Comparison of ENCODE assay signal across 7 mouse cellular contexts in the genomic region with DNA sequence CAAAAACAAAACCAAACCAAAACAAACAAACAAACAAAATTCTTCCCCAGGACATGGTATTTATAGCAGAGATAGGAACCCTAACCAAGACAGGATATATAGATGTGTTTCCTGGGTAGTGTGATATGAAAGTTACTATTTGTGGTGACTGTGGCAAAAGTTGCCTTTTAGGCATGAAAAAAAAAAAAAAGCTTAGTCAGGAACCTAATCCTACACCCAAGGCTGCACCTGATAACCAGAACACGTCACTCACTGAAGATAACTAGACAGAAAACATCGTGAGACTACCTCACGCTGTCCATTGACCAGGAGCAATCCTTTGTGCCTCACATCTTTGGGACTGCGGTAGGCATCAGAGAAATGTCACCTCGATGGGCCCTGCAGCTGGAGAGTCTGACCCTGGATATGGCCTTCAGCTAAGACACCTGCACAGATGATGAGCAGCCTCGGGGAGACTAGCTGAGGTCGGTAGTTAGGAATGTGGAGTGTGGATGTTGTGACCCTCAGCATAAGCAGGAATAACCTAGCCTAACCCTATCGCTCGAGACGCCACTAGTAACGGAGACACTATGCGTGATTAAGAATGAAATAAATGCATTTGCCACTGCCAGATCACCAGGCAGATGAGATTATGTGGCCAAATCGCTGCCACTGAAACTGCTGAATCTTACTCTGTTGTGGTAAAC. TPM values are rescaled to one million over a fixed set of nuclear protein-coding genes. Genes with fewer than 3 reads are reported as not detected.
DNase-seq lines count a peak whose midpoint lies in the region; ATAC-seq and TF ChIP-seq lines count a peak whose summit lies in the region.

Oasl2 (plus strand) TSS at position 249 of the 686 bp plus-strand sequence.

- no peak for ATAC-seq in midbrain, embryonic 13.5 days
- ATAC-seq in embryonic facial prominence, embryonic 12.5 days (ENCODE audit: insufficient number of reproducible peaks, insufficient read depth, low FRiP score, low TSS enrichment) = no peak
- no peak for ATAC-seq in hindbrain, embryonic 15.5 days (ENCODE audit: low FRiP score, low read depth)
- ATAC-seq in midbrain, postnatal 0 days (ENCODE audit: low FRiP score) = no peak

- no peak within 1 kb of the TSS for H3K4me2 ChIP-seq in midbrain, embryonic 13.5 days (replicated peaks)
- H3K4me2 ChIP-seq in embryonic facial prominence, embryonic 12.5 days (replicated peaks) = peak within 1 kb of the TSS; percentile 33
- peak within 1 kb of the TSS; percentile 20; the same call in 1 of the 2 replicates for H3K4me2 ChIP-seq in hindbrain, embryonic 15.5 days
- H3K4me2 ChIP-seq in midbrain, postnatal 0 days (ENCODE audit: low read depth, low read length, poor library complexity, severe bottlenecking) = peak within 1 kb of the TSS; percentile 28

- no peaks in the 10 kb centered on the region for H3K36me3 ChIP-seq in midbrain, embryonic 10.5 days
- H3K36me3 ChIP-seq in midbrain, embryonic 13.5 days = no peaks in the 10 kb centered on the region
- no peaks in the 10 kb centered on the region for H3K36me3 ChIP-seq in embryonic facial prominence, embryonic 12.5 days
- H3K36me3 ChIP-seq in hindbrain, embryonic 15.5 days = no peaks in the 10 kb centered on the region
- no peaks in the 10 kb centered on the region for H3K36me3 ChIP-seq in midbrain, postnatal 0 days (ENCODE audit: insufficient read depth, low read length)

- H3K4me3 ChIP-seq in midbrain, embryonic 10.5 days = 0 out of 2 replicates have a peak within 1 kb of the TSS, but pooled peaks have one; percentile 1
- no peak within 1 kb of the TSS for H3K4me3 ChIP-seq in midbrain, embryonic 13.5 days (replicated peaks)
- H3K4me3 ChIP-seq in embryonic facial prominence, embryonic 12.5 days = 0 out of 2 replicates have a peak within 1 kb of the TSS, but pooled peaks have one; percentile 9
- no peak within 1 kb of the TSS for H3K4me3 ChIP-seq in hindbrain, embryonic 15.5 days
- no peak within 1 kb of the TSS for H3K4me3 ChIP-seq in midbrain, postnatal 0 days (ENCODE audit: low read depth, low read length)

- no peak for TF ChIP-seq CTCF in midbrain, postnatal 0 days (IDR thresholded peaks at IDR 0.05)

- WGBS in midbrain, embryonic 10.5 days = 66% methylated on average over 13 of the region's 13 CpGs
- WGBS in midbrain, embryonic 13.5 days = 69% methylated on average over 13 of the region's 13 CpGs
- 61% methylated on average over 13 of the region's 13 CpGs for WGBS in embryonic facial prominence, embryonic 12.5 days
- 70% methylated on average over 13 of the region's 13 CpGs for WGBS in hindbrain, embryonic 15.5 days
- WGBS in midbrain, postnatal 0 days = 62% methylated on average over 13 of the region's 13 CpGs

- no peaks in the 10 kb centered on the region for H3K27me3 ChIP-seq in midbrain, embryonic 10.5 days (ENCODE audit: low read depth, poor library complexity, severe bottlenecking)
- no peaks in the 10 kb centered on the region for H3K27me3 ChIP-seq in midbrain, embryonic 13.5 days
- no peaks in the 10 kb centered on the region for H3K27me3 ChIP-seq in embryonic facial prominence, embryonic 12.5 days
- no peaks in the 10 kb centered on the region for H3K27me3 ChIP-seq in hindbrain, embryonic 15.5 days
- H3K27me3 ChIP-seq in midbrain, postnatal 0 days (ENCODE audit: insufficient read depth, low read length) = no peaks in the 10 kb centered on the region

- H3K27ac ChIP-seq in midbrain, embryonic 10.5 days (replicated peaks) = peak within 1 kb of the TSS; percentile 42; the same call in 1 of the 2 replicates
- no peak within 1 kb of the TSS for H3K27ac ChIP-seq in midbrain, embryonic 13.5 days
- 0 out of 2 replicates have a peak within 1 kb of the TSS, but pooled peaks have one; percentile 23 for H3K27ac ChIP-seq in embryonic facial prominence, embryonic 12.5 days
- H3K27ac ChIP-seq in hindbrain, embryonic 15.5 days (replicated peaks) = no peak within 1 kb of the TSS
- no peak within 1 kb of the TSS for H3K27ac ChIP-seq in midbrain, postnatal 0 days (ENCODE audit: low read depth, low read length)

- no peak within 1 kb of the TSS for H3K9ac ChIP-seq in midbrain, embryonic 13.5 days (replicated peaks)
- no peak within 1 kb of the TSS for H3K9ac ChIP-seq in embryonic facial prominence, embryonic 12.5 days
- H3K9ac ChIP-seq in hindbrain, embryonic 15.5 days = no peak within 1 kb of the TSS
- no peak within 1 kb of the TSS for H3K9ac ChIP-seq in midbrain, postnatal 0 days (replicated peaks; ENCODE audit: low read length, poor library complexity, severe bottlenecking)

- H3K4me1 ChIP-seq in midbrain, embryonic 10.5 days = peaks cover 11% of the 10 kb centered on the region
- H3K4me1 ChIP-seq in midbrain, embryonic 13.5 days (replicated peaks) = 0 out of 2 replicates have a peak, but pooled peaks cover 6% of the 10 kb centered on the region
- H3K4me1 ChIP-seq in embryonic facial prominence, embryonic 12.5 days = peaks cover 10% of the 10 kb centered on the region
- no peaks in the 10 kb centered on the region for H3K4me1 ChIP-seq in hindbrain, embryonic 15.5 days (replicated peaks)
- H3K4me1 ChIP-seq in midbrain, postnatal 0 days (ENCODE audit: insufficient read depth, low read length) = no peaks in the 10 kb centered on the region

- no peak for DNase-seq in midbrain, embryonic 10.5 days (ENCODE audit: low spot score)
- no peak for DNase-seq in midbrain, postnatal 0 days (ENCODE audit: low spot score)
- no peak for DNase-seq in frontal cortex, postnatal 25 days (ENCODE audit: low spot score in 2 of 2)
- no peak for DNase-seq in layer of hippocampus, postnatal 25 days (ENCODE audit: extremely low spot score in 1 of 2, low spot score in 1 of 2)

- no peaks in the 10 kb centered on the region for H3K9me3 ChIP-seq in midbrain, embryonic 10.5 days (replicated peaks)
- no peaks in the 10 kb centered on the region for H3K9me3 ChIP-seq in midbrain, embryonic 13.5 days
- H3K9me3 ChIP-seq in embryonic facial prominence, embryonic 12.5 days = no peaks in the 10 kb centered on the region
- no peaks in the 10 kb centered on the region for H3K9me3 ChIP-seq in hindbrain, embryonic 15.5 days
- no peaks in the 10 kb centered on the region for H3K9me3 ChIP-seq in midbrain, postnatal 0 days (ENCODE audit: low read length)

RNA-seq across cellular contexts. Expression of gene Oasl2, which starts in this region (rescaled TPM):
- polyA plus RNA-seq in midbrain, embryonic 10.5 days (2016; fragmentation: Nextera tagmentation; extraction: Ambion mirVana) = 0.54 and 0.88 TPM in 2 replicates
- polyA plus RNA-seq in midbrain, embryonic 13.5 days (2015; fragmentation: Nextera tagmentation; extraction: Ambion mirVana) = 2.1 and 2.2 TPM in 2 replicates
- 2.4 and 4.2 TPM in 2 replicates for polyA plus RNA-seq in embryonic facial prominence, embryonic 12.5 days (2016; fragmentation: Nextera tagmentation; extraction: Ambion mirVana)
- 5.0 and 7.2 TPM in 2 replicates for polyA plus RNA-seq in hindbrain, embryonic 15.5 days (2015; fragmentation: Nextera tagmentation; extraction: Ambion mirVana)
- 1.8 and 6.3 TPM in 2 replicates for total RNA-seq in midbrain, postnatal 0 days (2014; rRNA removed)
- polyA plus RNA-seq in midbrain, postnatal 0 days (2015; fragmentation: Nextera tagmentation; extraction: Ambion mirVana) = 3.9 and 5.1 TPM in 2 replicates
- 1 to 10 TPM; 1.8 to 1.9 TPM for total RNA-seq in layer of hippocampus, postnatal 25 days (2021)

Comparison
In these comparisons a context has a peak if more than half of its experiments do, and no peak if none do; other contexts are left out.
1. H3K27ac ChIP-seq: peak in midbrain, embryonic 10.5 days (single experiment) and embryonic facial prominence, embryonic 12.5 days (single experiment); none in midbrain, embryonic 13.5 days (single experiment), hindbrain, embryonic 15.5 days (single experiment) and midbrain, postnatal 0 days (single experiment).
2. H3K4me3 ChIP-seq: peak in midbrain, embryonic 10.5 days (single experiment) and embryonic facial prominence, embryonic 12.5 days (single experiment); none in midbrain, embryonic 13.5 days (single experiment), hindbrain, embryonic 15.5 days (single experiment) and midbrain, postnatal 0 days (single experiment).